Mouse (Mus musculus): ENCODE measurements at regions not wholly inside any gene's neighbourhood (a gene's known extent, or its start where the extent isn't known, plus 50 kb on each side); places are given as distances from the start of the nearest gene placed in this dataset.

DNA sequence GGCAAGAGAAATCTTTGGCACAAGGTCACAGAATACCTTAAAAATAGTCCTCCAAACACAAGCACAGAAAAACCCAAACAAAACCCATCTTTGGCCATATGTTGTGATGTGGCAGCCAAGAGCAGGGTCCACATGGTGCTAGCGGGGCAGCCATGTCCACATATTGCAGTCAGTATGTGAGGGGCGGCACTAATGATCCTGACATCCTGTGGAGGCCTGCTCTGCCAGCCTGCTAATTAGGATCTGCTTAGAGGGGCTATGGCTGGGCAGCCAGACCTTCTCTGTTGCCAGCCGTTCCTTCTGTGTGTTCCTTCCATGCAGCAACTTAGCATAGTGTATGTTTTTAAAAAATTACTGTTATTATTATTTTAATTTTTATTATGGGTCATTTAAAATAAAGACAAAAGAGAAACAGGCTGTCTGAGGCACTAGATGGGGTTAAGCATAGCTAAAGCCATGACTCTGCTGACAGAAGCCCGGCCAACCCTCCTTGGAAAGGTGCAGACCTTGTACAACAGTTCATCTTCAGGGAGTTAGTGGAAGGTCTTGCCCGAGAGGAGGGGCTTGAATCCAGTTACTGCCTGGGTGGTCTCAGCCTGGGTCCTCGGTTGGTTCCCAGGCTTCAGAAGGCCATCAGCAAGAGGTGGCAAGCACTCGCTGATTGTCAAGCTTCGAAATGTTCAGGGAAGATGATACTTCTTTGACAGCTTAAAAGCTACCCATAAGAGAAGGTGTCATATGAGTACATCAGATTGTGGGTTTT, 487.1 kb downstream of the Dhx35 start:
- TF ChIP-seq MAX (IDR thresholded peaks at IDR 0.05) (no peak), CTCF (IDR thresholded peaks at IDR 0.05; ENCODE audit: control insufficient read depth, insufficient read depth, insufficient read length) (no peak), MYOD1 (IDR thresholded peaks at IDR 0.05; ENCODE audit: control insufficient read depth, insufficient read length, low read depth) (no peak), USF1 (IDR thresholded peaks at IDR 0.05; ENCODE audit: low read depth) (no peak), FOSL1 (IDR thresholded peaks at IDR 0.05; ENCODE audit: insufficient read depth, low read length, poor library complexity, severe bottlenecking) (no peak)
